Mouse (Mus musculus): ENCODE measurements around the gene Gm38431.

Gm38431 gene

DNA sequence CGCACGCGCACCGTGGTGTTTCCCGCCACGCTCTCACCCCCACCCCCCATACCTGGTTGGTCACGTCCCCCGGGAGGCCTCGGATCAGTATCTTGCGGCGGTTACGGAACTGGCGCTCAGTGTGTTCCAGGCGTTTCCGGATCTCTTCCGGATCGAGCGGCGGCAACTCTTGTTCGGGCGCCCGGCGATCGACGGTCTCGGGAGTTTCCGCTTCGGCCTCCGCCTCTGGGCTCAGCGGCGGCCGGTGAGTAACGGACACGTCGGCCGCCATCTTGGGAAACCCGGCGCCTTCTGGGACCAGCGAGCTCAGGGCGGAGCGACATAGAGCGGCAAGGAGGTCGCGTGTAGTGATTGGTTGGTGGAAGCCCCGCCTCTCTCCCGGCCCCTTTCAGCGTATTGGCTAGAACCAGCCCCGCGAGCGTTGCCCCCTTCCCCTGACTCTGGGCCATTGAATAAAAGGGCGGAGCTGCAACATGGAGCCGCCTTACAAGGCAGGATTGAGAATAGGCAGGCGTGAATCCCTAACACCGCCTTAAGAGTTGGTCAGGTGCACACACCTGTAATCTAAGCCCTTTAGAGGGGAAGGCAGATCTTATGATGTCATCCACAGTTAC, at the start of gene Gm38431, which contains the start of gene Raver1:
Gene Gm38431 (minus strand): TSS at position 291 of the 614 bp plus-strand sequence.
Gene Raver1 (minus strand): TSS at position 302 of the 614 bp plus-strand sequence.
- DNase-seq (ENCODE audit: low spot score in 2 of 2) = peak; percentile 91 to 97

GRCm38 (mm10) chr9:21138386-21138785, 46.6 kb upstream of the Gm38431 start:
- no peak for DNase-seq (ENCODE audit: low spot score in 2 of 2)

GRCm38 (mm10) chr9:21137229-21137628, 45.4 kb upstream of the Gm38431 start:
- peak; percentile 41 to 42 for DNase-seq (ENCODE audit: low spot score in 2 of 2)

DNA sequence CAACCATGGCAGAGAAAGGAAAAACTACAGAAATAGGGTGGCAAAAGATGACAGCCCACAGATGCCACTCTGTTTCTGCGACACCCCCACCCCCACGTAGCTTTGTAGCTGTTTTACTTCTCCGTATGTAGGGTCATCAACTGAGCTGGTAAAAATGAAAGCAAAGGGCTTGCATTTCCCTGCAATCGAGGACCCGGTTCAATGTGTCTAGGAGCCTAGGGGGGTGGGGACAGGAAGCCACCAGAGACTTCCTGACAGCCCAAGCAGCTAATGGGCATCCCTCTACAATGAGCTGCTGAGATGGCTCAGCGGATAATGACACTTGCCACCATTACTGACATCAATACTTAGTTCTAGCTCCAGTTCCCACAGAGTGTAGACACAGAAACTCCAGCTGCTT, 44.6 kb upstream of the Gm38431 start:
- no peak for DNase-seq (ENCODE audit: low spot score in 2 of 2)

DNA sequence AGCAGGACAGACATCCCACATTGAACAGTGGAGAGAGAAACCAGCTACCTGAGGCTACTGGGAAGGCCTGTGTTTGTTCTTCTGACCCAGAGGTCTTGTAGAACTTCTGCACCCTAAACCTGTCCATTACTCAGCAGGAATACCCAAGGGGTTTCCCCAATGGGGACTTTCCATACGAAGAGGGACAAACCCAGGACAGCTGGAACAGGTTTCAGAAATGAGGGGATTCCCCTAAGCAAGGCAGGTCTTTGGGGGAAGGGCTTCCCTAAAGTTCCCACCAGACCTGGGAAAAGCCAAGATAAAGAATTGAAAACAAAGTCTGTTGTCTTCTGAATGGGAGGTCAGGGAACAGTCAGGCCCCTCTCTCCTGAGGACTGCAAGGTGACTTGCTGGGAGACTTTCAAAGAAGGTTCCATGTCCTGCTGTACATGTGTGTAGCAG, 44.2 kb upstream of the Gm38431 start:
- no peak for DNase-seq (ENCODE audit: low spot score in 2 of 2)

GRCm38 (mm10) chr9:21135329-21135890, 43.6 kb upstream of the Gm38431 start:
- DNase-seq (ENCODE audit: low spot score in 2 of 2) = no peak

DNA sequence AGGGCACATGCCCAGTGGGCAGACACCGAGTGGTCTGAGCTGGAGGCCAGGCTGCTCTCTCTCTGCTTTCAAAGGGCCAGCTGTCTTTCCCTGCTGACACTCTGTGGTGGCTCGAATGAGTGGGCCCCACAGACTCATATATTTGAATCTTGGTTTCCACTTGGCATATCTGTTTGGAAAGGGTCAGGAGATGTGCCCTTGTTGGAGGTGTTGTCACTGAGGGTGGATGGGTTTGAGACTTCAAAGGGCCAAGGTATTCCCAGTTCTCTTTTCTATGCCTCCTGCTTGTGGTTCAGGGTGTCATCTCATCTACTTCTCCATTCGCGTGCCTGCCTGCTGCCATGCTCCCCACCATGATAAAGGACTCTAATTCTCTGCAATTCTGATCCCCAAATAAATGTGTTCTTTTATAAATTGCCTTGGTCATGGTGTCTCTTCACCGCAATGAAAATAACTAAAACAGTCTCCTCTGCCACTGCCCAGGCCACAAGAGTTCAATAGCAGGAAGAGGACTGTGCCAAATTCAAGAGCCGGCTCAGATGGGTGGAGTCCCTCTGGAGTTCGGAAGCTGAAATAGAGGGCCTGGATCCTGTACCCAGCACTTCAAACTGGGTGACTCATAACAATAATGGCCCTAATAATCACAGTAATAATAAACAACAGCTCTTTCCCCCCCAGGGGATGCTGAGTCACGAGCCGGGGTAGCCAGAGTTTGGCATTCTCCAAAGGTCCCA, 43.0 kb upstream of the Gm38431 start:
- DNase-seq (ENCODE audit: low spot score in 2 of 2) = peak in 1 of 2 experiments; percentile 52

GRCm38 (mm10) chr9:21133064-21133707, 41.4 kb upstream of the Gm38431 start:
- no peak for DNase-seq (ENCODE audit: low spot score in 2 of 2)

- DNase-seq (ENCODE audit: low spot score in 2 of 2) = no peak
These were observed 40.4 kb upstream of the Gm38431 start for GRCm38 (mm10) chr9:21132102-21132775.

GRCm38 (mm10) chr9:21131059-21131956, 39.5 kb upstream of the Gm38431 start, which contains the start of gene Tyk2:
Tyk2 (minus strand) TSS chr9:21131243.
- peak; percentile 79 to 92 for DNase-seq (ENCODE audit: low spot score in 2 of 2)

- no peak for DNase-seq (ENCODE audit: low spot score in 2 of 2)
These were observed 34.4 kb upstream of the Gm38431 start for GRCm38 (mm10) chr9:21126259-21126627.

DNA sequence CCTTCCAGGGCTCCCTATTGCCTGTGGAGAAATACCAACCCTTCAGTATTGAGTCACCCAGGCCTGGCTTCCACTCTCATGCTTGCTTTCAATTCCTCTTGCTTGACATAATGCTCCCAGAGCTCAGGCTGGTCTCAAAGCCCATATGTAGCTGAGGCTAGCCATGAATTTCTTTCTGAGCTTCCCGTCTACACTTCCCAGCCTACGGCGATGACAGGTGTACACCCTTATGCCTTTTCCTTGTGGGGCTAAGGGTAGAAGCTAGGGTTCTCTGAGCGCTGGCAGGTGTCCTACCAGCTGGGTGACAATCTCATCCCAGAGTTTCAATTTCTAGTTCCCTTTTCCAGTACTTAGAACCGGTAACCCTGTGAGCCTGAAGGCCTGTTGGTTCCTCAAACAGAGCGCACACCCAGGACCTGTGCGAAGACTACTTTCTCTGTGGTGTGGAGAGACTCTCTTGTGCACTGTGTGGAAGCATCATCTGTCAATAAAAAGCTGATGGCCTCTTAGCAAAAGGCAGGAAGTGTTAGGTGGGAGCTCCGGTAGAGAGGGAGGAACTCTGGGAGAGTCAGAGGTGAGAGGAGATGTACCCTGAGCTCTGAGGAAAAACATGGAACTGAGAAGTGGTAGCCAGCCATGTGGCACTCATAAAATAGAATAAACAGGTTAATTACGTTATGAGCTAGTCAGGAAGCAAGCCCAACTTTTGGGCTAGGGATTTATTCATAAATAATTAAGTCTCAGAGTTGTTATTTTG, 33.9 kb upstream of the Gm38431 start:
- DNase-seq (ENCODE audit: low spot score in 2 of 2) = no peak

GRCm38 (mm10) chr9:21124837-21125236, 33.0 kb upstream of the Gm38431 start:
- DNase-seq (ENCODE audit: low spot score in 2 of 2) = no peak

DNA sequence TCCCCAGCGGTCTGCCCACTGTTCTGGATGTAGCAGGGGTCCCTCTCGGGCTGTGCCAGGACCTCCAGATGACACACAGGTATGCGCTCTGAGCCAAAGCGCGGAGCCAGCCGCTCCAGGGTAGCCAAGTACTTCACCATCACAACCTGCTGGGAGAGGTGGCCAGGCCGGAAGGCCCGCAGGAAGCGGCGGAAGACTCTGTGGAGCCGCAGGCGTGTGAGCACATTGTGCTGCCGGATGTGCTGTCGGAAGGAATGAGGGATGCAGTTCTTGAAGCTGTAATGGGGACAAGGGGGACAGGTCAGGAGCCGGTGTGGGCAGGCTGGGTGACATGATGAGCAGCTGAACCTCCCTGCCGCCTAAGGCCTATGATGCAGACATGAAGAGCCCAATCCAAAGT, 29.7 kb upstream of the Gm38431 start:
- no peak for DNase-seq (ENCODE audit: low spot score in 2 of 2)

GRCm38 (mm10) chr9:21117073-21117472, 25.3 kb upstream of the Gm38431 start:
- no peak for DNase-seq (ENCODE audit: low spot score in 2 of 2)

GRCm38 (mm10) chr9:21115105-21115504, 23.3 kb upstream of the Gm38431 start:
- DNase-seq (ENCODE audit: low spot score in 2 of 2) = no peak

DNA sequence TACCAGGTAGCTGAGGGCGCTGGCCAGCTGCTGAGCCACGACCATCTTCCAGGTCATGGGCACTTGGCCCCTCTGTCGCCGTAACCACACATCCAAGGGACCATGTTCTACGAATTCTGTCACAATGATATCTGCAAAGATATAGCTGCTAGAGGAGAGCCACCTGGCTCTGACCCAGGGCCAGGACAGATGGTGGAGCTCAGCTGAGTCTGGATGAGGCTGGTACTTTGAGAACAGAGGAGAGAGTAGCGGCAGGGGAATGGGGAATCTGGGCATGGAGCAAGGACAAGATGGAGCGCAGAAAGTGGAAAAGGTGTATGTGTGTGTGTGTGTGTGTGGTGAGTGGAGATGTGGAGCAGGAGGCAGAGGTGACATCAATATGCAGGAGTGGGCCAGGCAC, 22.4 kb upstream of the Gm38431 start:
- no peak for DNase-seq (ENCODE audit: low spot score in 2 of 2)

GRCm38 (mm10) chr9:21113751-21114150, 22.0 kb upstream of the Gm38431 start:
- no peak for DNase-seq (ENCODE audit: low spot score in 2 of 2)

DNA sequence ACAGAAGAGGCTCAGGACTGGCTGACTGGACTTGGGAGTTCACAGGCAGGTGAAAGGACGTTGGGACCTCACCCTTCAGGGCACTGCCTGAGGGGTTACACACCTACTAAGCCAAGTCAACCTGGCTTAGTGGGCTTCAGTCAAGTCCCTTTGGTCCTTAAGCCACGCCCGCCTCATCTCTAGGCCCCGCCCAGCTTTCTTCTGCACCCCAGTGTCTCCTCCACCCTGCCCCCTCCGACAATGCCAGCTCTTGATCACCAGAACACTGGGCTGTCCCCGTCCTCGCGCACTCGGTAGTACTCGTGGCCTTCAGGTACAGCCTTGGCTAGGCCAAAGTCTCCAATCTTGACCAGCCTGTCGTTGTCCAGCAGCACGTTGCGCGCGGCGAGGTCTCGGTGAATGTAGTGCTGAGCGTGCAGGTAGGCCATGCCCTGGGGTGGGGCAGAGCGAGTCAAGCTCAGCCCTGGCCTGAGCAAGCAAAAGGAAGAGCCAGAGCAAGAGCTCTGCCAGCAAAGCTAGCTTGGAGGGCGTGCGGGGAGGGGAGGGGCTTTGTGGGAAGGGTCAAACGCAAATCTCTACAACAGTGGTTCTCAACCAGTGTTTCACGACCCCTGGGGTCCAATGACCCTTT, 15.9 kb upstream of the Gm38431 start:
- DNase-seq (ENCODE audit: low spot score in 2 of 2) = no peak
